Mouse (Mus musculus) lung, postnatal 0 days (tissue): ENCODE measurements around the gene Ehd4. TPM values are rescaled to one million over a fixed set of nuclear protein-coding genes. Genes with fewer than 3 reads are reported as not detected.

Experiments used
- ATAC-seq: fragments of 200-750 bp; cut with Nextera tagmentation; 2 replicates; pipeline ENCODE4 v1.8.0; 2017; ENCODE audit warnings: moderate library complexity
- DNase-seq: peaks from one replicate; pipeline ENCODE4 v3.0.0-alpha.2; 2016; ENCODE audit warnings: low spot score
- H3K27ac ChIP-seq: fragments of 300-500 bp; sonication (generic); 2 replicates; pipeline ENCODE4 v1.5.1; 2014; ENCODE audit warnings: antibody characterized with exemption, mild to moderate bottlenecking, low read length, mixed read lengths
- H3K27me3 ChIP-seq: fragments of 300-500 bp; sonication (generic); replicated peaks from 2 replicates; pipeline ENCODE4 v1.6.1; 2014; ENCODE audit warnings: low read length, mixed read lengths; ENCODE audit not compliant: insufficient read depth
- H3K36me3 ChIP-seq: fragments of 300-500 bp; sonication (generic); 2 replicates; pipeline ENCODE4 v1.6.1; 2014; ENCODE audit warnings: low read length, mixed read lengths; ENCODE audit not compliant: insufficient read depth
- H3K4me1 ChIP-seq: fragments of 300-500 bp; sonication (generic); 2 replicates; pipeline ENCODE4 v1.6.1; 2014; ENCODE audit warnings: antibody characterized with exemption, low read depth, low read length, mixed read lengths; ENCODE audit not compliant: insufficient read depth
- H3K4me2 ChIP-seq: fragments of 300-500 bp; sonication (generic); replicated peaks from 2 replicates; pipeline ENCODE4 v1.6.1; 2014; ENCODE audit warnings: low read depth, mild to moderate bottlenecking, low read length, moderate library complexity, mixed read lengths
- H3K4me3 ChIP-seq: fragments of 300-500 bp; sonication (generic); 2 replicates; pipeline ENCODE4 v1.5.1; 2014; ENCODE audit warnings: low read depth, low read length
- H3K9ac ChIP-seq: fragments of 300-500 bp; sonication (generic); replicated peaks from 2 replicates; pipeline ENCODE4 v1.6.1; 2014; ENCODE audit warnings: low read depth, mild to moderate bottlenecking
- H3K9me3 ChIP-seq: fragments of 300-500 bp; sonication (generic); 2 replicates; pipeline ENCODE4 v1.6.1; 2016; ENCODE audit warnings: low read length, mixed read lengths
- CTCF ChIP-seq: IDR thresholded peaks from 2 replicates; pipeline ENCODE4 v1.5.1; 2016; ENCODE audit warnings: antibody characterized with exemption, mild to moderate bottlenecking
- EP300 ChIP-seq: IDR thresholded peaks from 2 replicates; pipeline ENCODE4 v1.6.1; 2016; ENCODE audit warnings: antibody characterized with exemption, mild to moderate bottlenecking, control low read depth
- WGBS: fragments of 180-500 bp; shearing (Covaris S2); extraction: QIAGEN DNeasy Blood & Tissue Kit; methylation state at CpG from one replicate; pipeline ENCODE4 v1.1.7; 2014; 5-methylcytosine and 5-hydroxymethylcytosine counted together
- polyA plus RNA-seq: library from polyadenylated mRNA; unstranded; fragments of >200 nt; fragmentation: Nextera tagmentation; extraction: Ambion mirVana; gene quantifications from 2 replicates; pipeline ENCODE4 v1.2.1, GENCODE M21; 2015

Gene Ehd4
- polyA plus RNA-seq, 1 experiment from 2014 or later = 228 TPM

GRCm38 (mm10) chr2:120060190-120060589 lies 94.2 kb downstream of the Ehd4 start:
- no peaks in the 10 kb centered on the region for H3K9me3 ChIP-seq
- no peaks in the 10 kb centered on the region for H3K36me3 ChIP-seq
- TF ChIP-seq EP300 (no peak), CTCF (0 out of 2 replicates have a peak, but pooled peaks have one; percentile 7)
- H3K27ac ChIP-seq = peak overlapping the region; percentile 35; the same call in 1 of the 2 replicates
- H3K4me3 ChIP-seq = no peak overlapping the region
- no peaks in the 10 kb centered on the region for H3K27me3 ChIP-seq
- WGBS = 44% methylated on average over 6 of the region's 6 CpGs
- peaks cover 7% of the 10 kb centered on the region; the same call in 1 of the 2 replicates for H3K4me1 ChIP-seq
- ATAC-seq (peak; percentile 89), DNase-seq (peak; percentile 85)
- H3K9ac ChIP-seq = no peak overlapping the region
- no peak overlapping the region for H3K4me2 ChIP-seq

GRCm38 (mm10) chr2:120059466-120059865 lies 94.9 kb downstream of the Ehd4 start:
- Histone ChIP-seq H3K4me3 (no peak overlapping the region), H3K27ac (0 out of 2 replicates have a peak overlapping the region, but pooled peaks have one; percentile 43), H3K4me2 (no peak overlapping the region), H3K4me1 (peaks cover 7% of the 10 kb centered on the region; the same call in 1 of the 2 replicates), H3K9ac (no peak overlapping the region), H3K27me3 (no peaks in the 10 kb centered on the region), H3K36me3 (no peaks in the 10 kb centered on the region), H3K9me3 (no peaks in the 10 kb centered on the region)
- DNase-seq (peak; percentile 62), ATAC-seq (peak; percentile 61)
- no peak for TF ChIP-seq EP300
- TF ChIP-seq CTCF = no peak
- WGBS = 46% methylated on average over 3 of the region's 3 CpGs

GRCm38 (mm10) chr2:120058818-120059217 lies 95.6 kb downstream of the Ehd4 start:
- WGBS = 73% methylated on average over 4 of the region's 4 CpGs
- no peak for ATAC-seq
- Histone ChIP-seq H3K4me2 (no peak overlapping the region), H3K9me3 (no peaks in the 10 kb centered on the region), H3K4me3 (no peak overlapping the region), H3K27me3 (no peaks in the 10 kb centered on the region), H3K4me1 (peaks cover 7% of the 10 kb centered on the region; the same call in 1 of the 2 replicates), H3K36me3 (no peaks in the 10 kb centered on the region), H3K9ac (no peak overlapping the region), H3K27ac (no peak overlapping the region)
- DNase-seq = no peak
- TF ChIP-seq EP300 = no peak
- TF ChIP-seq CTCF = no peak

- H3K4me3 ChIP-seq = no peak overlapping the region
- H3K27me3 ChIP-seq = no peaks in the 10 kb centered on the region
- no peak for TF ChIP-seq CTCF
- TF ChIP-seq EP300 = no peak
- DNase-seq (no peak), ATAC-seq (no peak)
- H3K36me3 ChIP-seq = no peaks in the 10 kb centered on the region
- H3K9ac ChIP-seq = no peak overlapping the region
- no peaks in the 10 kb centered on the region for H3K9me3 ChIP-seq
- WGBS = 75% methylated on average over 10 of the region's 10 CpGs
- H3K27ac ChIP-seq = no peak overlapping the region
- H3K4me2 ChIP-seq = no peak overlapping the region
- H3K4me1 ChIP-seq = peaks cover 4% of the 10 kb centered on the region; the same call in 1 of the 2 replicates
These were observed 98.5 kb downstream of the Ehd4 start for GRCm38 (mm10) chr2:120055923-120056322.

GRCm38 (mm10) chr2:120054771-120055552 lies 99.4 kb downstream of the Ehd4 start:
- DNase-seq = no peak
- TF ChIP-seq EP300 = no peak
- no peak for TF ChIP-seq CTCF
- Histone ChIP-seq H3K36me3 (no peaks in the 10 kb centered on the region), H3K4me1 (no peaks in the 10 kb centered on the region; the same call in 1 of the 2 replicates), H3K9me3 (no peaks in the 10 kb centered on the region), H3K27me3 (no peaks in the 10 kb centered on the region), H3K4me3 (no peak overlapping the region), H3K27ac (no peak overlapping the region), H3K4me2 (no peak overlapping the region), H3K9ac (no peak overlapping the region)
- WGBS = 82% methylated on average over 12 of the region's 12 CpGs
- ATAC-seq = peak; percentile 24; the same call in 1 of the 2 replicates

- no peaks in the 10 kb centered on the region; the same call in 1 of the 2 replicates for H3K4me1 ChIP-seq
These were observed 103.0 kb downstream of the Ehd4 start for GRCm38 (mm10) chr2:120051405-120051804.

More at GRCm38 (mm10) chr2:120051405-120051804, 103.0 kb downstream of the Ehd4 start:
- no peaks in the 10 kb centered on the region for H3K27me3 ChIP-seq
- WGBS = 46% methylated on average over 6 of the region's 6 CpGs
- TF ChIP-seq EP300 (no peak), CTCF (no peak)
- no peak overlapping the region for H3K9ac ChIP-seq
- H3K4me2 ChIP-seq = no peak overlapping the region
- no peak overlapping the region for H3K27ac ChIP-seq
- DNase-seq = no peak
- ATAC-seq = no peak
- H3K9me3 ChIP-seq = no peaks in the 10 kb centered on the region
- no peak overlapping the region for H3K4me3 ChIP-seq
- H3K36me3 ChIP-seq = no peaks in the 10 kb centered on the region
